Mouse (Mus musculus) spleen, adult 2 months (tissue): ENCODE measurements around the gene Lrmda. TPM values are rescaled to one million over a fixed set of nuclear protein-coding genes. Genes with fewer than 3 reads are reported as not detected.

Experiments
- DNase-seq, 2 experiments: peaks; one replicate each; pipeline versions ENCODE4 v3.0.0 to v3.0.0-alpha.2; 2012 to 2021; ENCODE audit warnings: low spot score in 2 of 2, low read depth in 1 of 2
- H3K27ac ChIP-seq: fragments of 200-500 bp; 2 replicates; pipeline ENCODE4 v1.5.1; 2012; ENCODE audit warnings: low read length, inconsistent platforms; ENCODE audit not compliant: insufficient read depth
- H3K27me3 ChIP-seq: fragments of 200-500 bp; 2 replicates; pipeline ENCODE4 v1.6.1; 2012; ENCODE audit warnings: mild to moderate bottlenecking, moderate library complexity, low read length, inconsistent platforms; ENCODE audit not compliant: control insufficient read depth, insufficient read depth
- H3K36me3 ChIP-seq: fragments of 200-500 bp; 2 replicates; pipeline ENCODE4 v1.6.1; 2012; ENCODE audit warnings: mild to moderate bottlenecking, low read length, inconsistent platforms; ENCODE audit not compliant: control insufficient read depth, insufficient read depth
- H3K4me1 ChIP-seq: fragments of 200-500 bp; 2 replicates; pipeline ENCODE4 v1.6.1; 2011; ENCODE audit warnings: inconsistent platforms; ENCODE audit not compliant: control insufficient read depth, insufficient read depth, insufficient read length
- H3K4me3 ChIP-seq: fragments of 200-500 bp; 2 replicates; pipeline ENCODE4 v1.5.1; 2011; ENCODE audit warnings: mild to moderate bottlenecking, inconsistent platforms; ENCODE audit not compliant: insufficient read depth, insufficient read length; ENCODE audit errors: extremely low read depth
- CTCF ChIP-seq: fragments of 200-500 bp; IDR thresholded peaks from 2 replicates; pipeline ENCODE4 v1.5.1; 2011; ENCODE audit warnings: mild to moderate bottlenecking, inconsistent platforms; ENCODE audit not compliant: insufficient read depth, insufficient read length, insufficient replicate concordance; ENCODE audit errors: extremely low read depth
- POLR2A ChIP-seq: fragments of 200-500 bp; IDR thresholded peaks from 2 replicates; pipeline ENCODE4 v1.6.1; 2011; ENCODE audit warnings: low read depth, low read length, inconsistent platforms
- WGBS: fragments of 180-500 bp; shearing (Covaris S2); methylation state at CpG from one replicate; pipeline ENCODE4 v1.1.7; 2018; 5-methylcytosine and 5-hydroxymethylcytosine counted together
- polyA plus RNA-seq: library from polyadenylated mRNA; depleted of rRNA; stranded (reverse); fragments of >200 nt; gene quantifications from 2 replicates; pipeline ENCODE4 v1.2.3, GENCODE M21; 2012

Gene Lrmda
- polyA plus RNA-seq, 1 experiment, result 0.37 TPM

DNA sequence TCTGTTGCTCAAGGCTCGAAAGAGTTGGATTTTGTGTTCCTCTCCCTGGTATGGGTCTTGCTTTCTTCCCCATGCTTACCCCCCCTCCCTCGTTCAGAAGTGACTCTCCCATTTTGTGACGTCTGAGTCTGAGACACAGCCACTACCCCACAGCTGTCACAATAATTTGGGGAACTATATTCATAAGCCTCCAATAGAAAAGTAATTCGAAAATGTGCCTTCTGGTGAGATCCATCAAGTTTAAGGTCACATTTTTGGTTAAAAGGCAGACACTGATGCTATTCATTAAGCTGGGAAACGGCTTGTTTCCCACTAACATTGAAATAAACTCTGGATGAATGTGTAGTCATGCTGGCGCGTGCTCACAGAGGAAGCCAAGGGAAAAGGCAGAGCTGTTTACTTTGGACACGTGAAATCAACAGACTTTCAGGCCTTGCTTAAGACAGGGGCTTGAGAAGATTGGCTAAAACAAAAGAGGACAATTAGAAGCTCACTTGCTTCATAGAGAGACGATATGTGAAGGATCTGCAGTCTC, 795.4 kb downstream of the Lrmda start:
- no peaks in the 10 kb centered on the region for H3K27me3 ChIP-seq
- no peaks in the 10 kb centered on the region for H3K36me3 ChIP-seq
- H3K27ac ChIP-seq, result no peak overlapping the region
- no peak overlapping the region for H3K4me3 ChIP-seq
- no peak for TF ChIP-seq CTCF
- TF ChIP-seq POLR2A, result no peak
- DNase-seq, result no peak
- H3K4me1 ChIP-seq, result no peaks in the 10 kb centered on the region
- 70% methylated on average over 9 of the region's 9 CpGs for WGBS

DNA sequence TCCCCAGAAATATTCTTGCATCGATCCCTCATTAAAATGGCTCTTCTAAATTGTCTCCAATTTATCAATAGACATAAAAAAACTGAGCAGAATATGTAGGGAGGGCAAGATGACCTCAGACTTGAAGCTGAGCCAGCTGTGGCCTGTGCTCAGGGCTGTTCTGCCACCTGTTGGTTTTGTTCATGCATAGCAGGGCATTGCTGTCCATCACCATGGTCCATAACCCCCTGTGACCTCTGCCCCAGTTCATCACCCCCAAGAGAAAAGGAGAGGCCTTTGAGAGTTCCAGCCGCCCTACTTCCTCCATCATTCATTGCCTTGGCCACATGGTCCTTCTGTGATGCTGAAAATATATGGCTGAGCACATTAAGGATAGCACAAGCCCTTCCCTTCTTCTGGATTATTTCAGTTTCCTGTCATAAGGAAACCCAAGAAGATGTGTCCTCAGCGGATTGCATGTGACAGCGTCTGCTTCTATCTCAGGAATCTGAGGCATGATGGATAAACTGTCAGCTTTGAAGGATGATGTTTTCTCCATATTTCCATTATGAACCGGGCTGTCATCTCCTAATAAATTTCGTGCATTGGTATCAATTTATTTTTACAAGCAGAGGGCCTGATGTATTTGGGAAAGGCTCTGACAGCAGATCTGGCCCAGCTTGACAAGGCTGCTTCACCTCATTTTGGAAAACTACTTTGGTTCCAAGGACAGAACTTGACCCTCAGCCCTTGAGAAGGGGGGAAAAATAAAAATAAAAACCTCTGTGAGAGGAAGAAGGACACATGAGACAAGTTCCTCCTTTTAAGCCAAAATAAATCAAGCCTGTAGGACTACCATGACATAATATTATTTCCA, 798.1 kb downstream of the Lrmda start:
- no peak for DNase-seq
- WGBS, result 80% methylated on average over 6 of the region's 6 CpGs
- TF ChIP-seq POLR2A (no peak), CTCF (no peak)
- Histone ChIP-seq H3K27ac (no peak overlapping the region), H3K27me3 (no peaks in the 10 kb centered on the region), H3K36me3 (no peaks in the 10 kb centered on the region), H3K4me1 (no peaks in the 10 kb centered on the region), H3K4me3 (no peak overlapping the region)

DNA sequence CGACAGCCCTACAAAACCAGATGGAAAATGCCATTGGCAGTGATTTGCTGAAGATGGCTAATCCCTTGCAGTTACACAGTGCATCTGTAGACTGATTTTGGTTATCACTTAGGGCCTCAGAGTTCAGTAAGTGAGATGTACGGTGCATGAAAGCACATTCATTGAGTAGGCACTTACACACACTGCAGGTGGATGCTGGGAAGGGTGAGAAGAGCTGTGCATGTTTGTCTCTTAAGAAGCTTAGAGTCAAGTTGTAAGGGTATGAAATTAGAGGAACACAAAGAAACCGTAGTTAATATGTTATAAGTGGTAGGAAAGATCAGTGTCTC, 798.7 kb downstream of the Lrmda start:
- Histone ChIP-seq H3K27ac (no peak overlapping the region), H3K4me1 (no peaks in the 10 kb centered on the region), H3K4me3 (no peak overlapping the region), H3K36me3 (no peaks in the 10 kb centered on the region), H3K27me3 (no peaks in the 10 kb centered on the region)
- DNase-seq, result no peak
- 62% methylated on average over 3 of the region's 3 CpGs for WGBS
- TF ChIP-seq CTCF, result no peak
- no peak for TF ChIP-seq POLR2A

DNA sequence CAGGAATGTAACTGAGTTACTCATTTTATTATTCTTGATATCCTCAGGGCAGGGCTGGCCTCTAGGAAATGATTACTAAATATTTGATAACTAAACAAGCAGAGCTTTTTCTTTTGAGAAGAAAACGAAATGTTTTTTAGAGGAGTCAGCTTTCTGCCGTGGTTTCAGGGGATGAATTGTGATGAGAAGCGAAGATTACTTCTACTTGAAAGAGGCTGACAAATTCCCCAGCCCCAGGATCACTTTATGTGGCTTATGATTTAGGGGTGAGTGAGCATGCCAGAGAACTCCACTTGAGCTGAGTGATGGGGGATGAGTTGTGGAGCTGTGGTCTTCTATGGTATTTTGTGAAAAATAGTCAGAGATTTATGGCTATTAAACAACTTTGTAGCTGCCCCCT, 803.4 kb downstream of the Lrmda start:
- H3K27ac ChIP-seq, result no peak overlapping the region
- H3K36me3 ChIP-seq, result no peaks in the 10 kb centered on the region
- no peak for DNase-seq
- no peak overlapping the region for H3K4me3 ChIP-seq
- no peaks in the 10 kb centered on the region for H3K4me1 ChIP-seq
- no peaks in the 10 kb centered on the region for H3K27me3 ChIP-seq
- TF ChIP-seq POLR2A, result no peak
- TF ChIP-seq CTCF, result no peak
- 68% methylated on average over 3 of the region's 3 CpGs for WGBS

DNA sequence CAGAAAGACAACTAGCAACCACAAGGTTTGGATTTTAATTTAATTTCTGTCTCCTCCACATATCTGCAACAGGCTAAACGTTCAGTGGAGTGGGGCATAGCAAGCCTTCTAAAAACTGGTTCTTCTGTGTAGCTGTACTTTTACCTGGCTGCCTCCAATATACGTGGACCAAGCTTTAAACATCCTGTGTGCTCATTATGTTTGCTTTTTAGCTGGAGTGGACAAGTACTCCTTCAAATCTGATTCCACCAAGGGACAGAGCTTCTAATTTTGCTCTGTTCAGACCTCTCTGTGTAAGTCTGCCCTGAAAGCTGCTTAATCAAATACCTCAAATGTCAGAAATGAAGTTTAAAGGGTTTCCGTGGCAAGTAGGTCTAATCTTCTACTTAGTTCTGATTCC, 807.3 kb downstream of the Lrmda start:
- no peak for TF ChIP-seq CTCF
- no peak for TF ChIP-seq POLR2A
- Histone ChIP-seq H3K27me3 (no peaks in the 10 kb centered on the region), H3K4me1 (no peaks in the 10 kb centered on the region), H3K36me3 (no peaks in the 10 kb centered on the region), H3K27ac (no peak overlapping the region), H3K4me3 (no peak overlapping the region)
- DNase-seq, result no peak
- WGBS, result 69% methylated on average over 3 of the region's 3 CpGs

DNA sequence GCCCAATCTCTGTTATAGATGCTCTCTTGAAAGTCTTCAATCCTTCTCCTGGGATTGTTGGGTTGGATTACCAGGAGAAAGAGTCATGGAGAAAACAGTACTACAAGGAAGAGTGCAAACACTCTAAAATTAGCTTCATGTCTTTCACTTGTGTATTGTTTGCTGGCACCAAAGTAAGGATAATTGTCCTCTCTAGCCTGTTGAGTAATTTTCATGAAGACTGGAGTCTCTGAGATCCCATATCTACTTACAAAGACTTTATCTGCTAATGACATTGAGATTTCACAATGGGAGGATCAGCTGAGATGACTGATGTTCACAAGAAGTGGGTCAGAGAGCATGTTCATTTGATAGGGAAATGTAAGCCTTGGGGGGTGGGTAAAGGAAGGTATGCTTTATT, 817.5 kb downstream of the Lrmda start:
- no peak for TF ChIP-seq CTCF
- no peak for TF ChIP-seq POLR2A
- Histone ChIP-seq H3K36me3 (no peaks in the 10 kb centered on the region), H3K4me3 (no peak overlapping the region), H3K27me3 (no peaks in the 10 kb centered on the region), H3K27ac (no peak overlapping the region), H3K4me1 (no peaks in the 10 kb centered on the region)
- no peak for DNase-seq

DNA sequence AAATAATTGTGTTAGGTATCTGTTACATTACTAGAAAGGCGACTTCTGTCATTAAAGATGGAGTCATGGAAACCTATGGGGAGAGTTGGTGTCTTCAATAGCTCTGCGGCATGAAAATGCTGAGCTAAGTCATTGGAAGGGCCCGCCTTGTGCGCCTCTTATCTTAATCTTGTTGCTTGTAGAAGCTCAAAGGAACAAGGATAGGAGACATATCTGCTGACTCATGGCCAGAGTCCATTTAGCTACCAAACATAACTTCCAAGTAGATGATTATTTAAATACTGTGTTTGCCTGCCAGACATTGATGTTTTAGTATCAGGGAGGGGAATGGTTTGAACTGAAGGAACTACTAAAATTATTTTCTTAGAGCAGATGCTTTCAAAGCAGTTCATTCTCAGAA, 821.6 kb downstream of the Lrmda start:
- Histone ChIP-seq H3K27me3 (no peaks in the 10 kb centered on the region), H3K4me3 (no peak overlapping the region), H3K36me3 (no peaks in the 10 kb centered on the region), H3K4me1 (no peaks in the 10 kb centered on the region), H3K27ac (no peak overlapping the region)
- no peak for TF ChIP-seq CTCF
- TF ChIP-seq POLR2A, result no peak
- DNase-seq, result no peak
- 86% methylated on average over 4 of the region's 4 CpGs for WGBS
